Mouse (Mus musculus) hindbrain, embryonic 15.5 days (tissue): ENCODE measurements around the gene Olfr767. TPM values are rescaled to one million over a fixed set of nuclear protein-coding genes. Genes with fewer than 3 reads are reported as not detected.

Experiments used
- polyA plus RNA-seq: library from polyadenylated mRNA; unstranded; fragments of >200 nt; fragmentation: Nextera tagmentation; extraction: Ambion mirVana; gene quantifications from 2 replicates; pipeline ENCODE4 v1.2.1, GENCODE M21; 2015

Olfr767 gene
- polyA plus RNA-seq, 1 experiment from 2014 or later = not detected

Other genes with a start within 250 kb of the Olfr767 start
- 8.6 and 8.9 TPM in 2 replicates for gene Gdf11, start 191.2 kb downstream of the Olfr767 start, polyA plus RNA-seq
- 262 and 274 TPM in 2 replicates for gene Cd63, start 181.9 kb downstream of the Olfr767 start, polyA plus RNA-seq
- gene Rdh5, start 160.0 kb downstream of the Olfr767 start, polyA plus RNA-seq = 20.9 and 22.1 TPM in 2 replicates
- gene Bloc1s1, start 158.9 kb downstream of the Olfr767 start, polyA plus RNA-seq = 266 and 268 TPM in 2 replicates
- gene Itga7, start 149.1 kb downstream of the Olfr767 start, polyA plus RNA-seq = 8.9 TPM in 2 replicates
- gene Mettl7b, start 121.9 kb downstream of the Olfr767 start, polyA plus RNA-seq = not detected in 2 replicates
- not detected in 2 replicates for gene Olfr9, start 93.5 kb downstream of the Olfr767 start, polyA plus RNA-seq
- not detected in 2 replicates for gene Olfr763, start 72.1 kb downstream of the Olfr767 start, polyA plus RNA-seq
- not detected in 2 replicates for gene Olfr764-ps1, start 43.0 kb downstream of the Olfr767 start, polyA plus RNA-seq
- not detected in 2 replicates for gene Olfr765, start 32.9 kb downstream of the Olfr767 start, polyA plus RNA-seq
- not detected in 2 replicates for gene Olfr766-ps1, start 13.9 kb downstream of the Olfr767 start, polyA plus RNA-seq
- gene Olfr768, start 16.5 kb upstream of the Olfr767 start, polyA plus RNA-seq = not detected in 2 replicates
- gene Olfr769, start 35.0 kb upstream of the Olfr767 start, polyA plus RNA-seq = not detected in 2 replicates
- gene Olfr770, start 56.1 kb upstream of the Olfr767 start, polyA plus RNA-seq = not detected in 2 replicates
- gene Olfr771, start 81.8 kb upstream of the Olfr767 start, polyA plus RNA-seq = not detected in 2 replicates
- not detected in 2 replicates for gene Olfr772, start 95.0 kb upstream of the Olfr767 start, polyA plus RNA-seq
- gene Olfr773, start 104.5 kb upstream of the Olfr767 start, polyA plus RNA-seq = not detected in 2 replicates
- gene Olfr774, start 153.3 kb upstream of the Olfr767 start, polyA plus RNA-seq = not detected in 2 replicates
- gene Olfr775, start 165.5 kb upstream of the Olfr767 start, polyA plus RNA-seq = not detected in 2 replicates
- not detected in 2 replicates for gene Olfr776, start 176.2 kb upstream of the Olfr767 start, polyA plus RNA-seq
- not detected in 2 replicates for gene Olfr777, start 188.6 kb upstream of the Olfr767 start, polyA plus RNA-seq
- gene Olfr780, start 235.2 kb upstream of the Olfr767 start, polyA plus RNA-seq = not detected in 2 replicates
- not detected in 2 replicates for gene Olfr781, start 245.9 kb upstream of the Olfr767 start, polyA plus RNA-seq